Mouse (Mus musculus): ENCODE measurements around the gene Ets1. TPM values are rescaled to one million over a fixed set of nuclear protein-coding genes. Genes with fewer than 3 reads are reported as not detected.

The Ets1 gene
- polyA plus RNA-seq, 1 experiment from 2014 or later: 17.6 TPM

DNA sequence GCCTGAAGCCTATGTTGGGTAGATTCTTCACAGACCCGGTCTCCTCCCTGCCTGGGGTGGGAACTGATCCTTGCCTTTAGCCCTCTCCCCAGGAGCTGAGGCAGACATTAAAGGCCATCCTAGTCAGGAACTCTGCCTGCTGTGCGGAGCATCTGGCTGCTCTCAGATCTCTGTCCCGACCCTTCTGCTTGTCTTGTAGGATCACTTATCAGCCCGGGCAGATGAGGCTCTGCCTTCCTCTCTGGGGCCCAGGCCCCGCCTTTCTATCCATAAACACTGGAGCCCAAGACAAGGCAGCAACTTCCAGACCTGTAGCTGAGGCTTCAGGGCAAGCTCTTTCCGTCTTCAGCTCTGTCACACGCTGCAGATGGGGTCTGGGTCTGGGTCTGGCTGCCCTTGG is 28.8 kb upstream of the Ets1 start:
- Histone ChIP-seq H3K27ac (replicated peaks) (no peak overlapping the region), H3K9me3 (replicated peaks) (no peaks in the 10 kb centered on the region), H3K4me2 (no peak overlapping the region), H3K27me3 (replicated peaks) (peaks cover 6% of the 10 kb centered on the region; the same call in 1 of the 2 replicates), H3K9ac (replicated peaks) (no peak overlapping the region), H3K4me3 (replicated peaks) (no peak overlapping the region), H3K4me1 (no peaks in the 10 kb centered on the region), H3K36me3 (no peaks in the 10 kb centered on the region)
- whole genome bisulfite sequencing: 33% methylated on average over 7 of the region's 7 CpGs
- no peak for ATAC-seq (ENCODE audit: low FRiP score)

DNA sequence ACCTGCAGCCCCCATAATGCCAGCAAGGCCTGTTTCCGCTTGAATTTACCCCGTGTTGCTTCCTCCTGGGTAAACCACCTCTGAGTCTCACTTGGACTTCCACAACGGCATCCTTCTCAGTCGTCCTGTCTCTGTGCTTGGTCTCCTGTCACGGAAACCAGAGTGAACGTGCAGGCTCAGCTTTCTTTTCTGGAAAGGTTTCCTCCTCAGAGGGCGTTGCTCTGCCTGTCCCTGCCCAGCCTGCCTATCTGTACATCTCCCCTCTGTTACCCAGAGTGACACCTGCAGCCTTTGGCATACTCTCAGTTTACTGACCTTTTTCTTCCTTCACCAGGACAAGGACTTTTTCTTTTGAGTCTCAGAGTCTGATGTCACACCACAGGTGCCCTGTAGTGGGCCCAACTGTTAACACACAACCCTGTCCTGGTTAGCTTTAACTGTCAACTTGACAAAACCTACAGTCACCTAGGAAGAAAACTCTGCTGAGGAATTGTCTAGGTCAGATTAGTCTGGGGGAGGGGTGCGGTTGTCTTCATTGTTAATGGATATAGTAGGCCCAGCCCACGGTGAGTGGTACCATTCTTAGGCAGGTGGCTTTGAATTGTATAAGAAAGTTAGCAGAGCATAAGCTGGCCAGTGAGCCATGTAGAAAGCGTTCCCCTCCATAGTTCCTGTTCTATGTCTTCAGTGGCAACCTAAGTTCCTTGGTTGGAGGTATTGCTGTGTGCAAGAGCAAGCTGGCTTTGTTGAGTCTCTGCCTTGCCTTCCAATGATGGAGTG is 27.0 kb upstream of the Ets1 start:
- Histone ChIP-seq H3K4me1 (no peaks in the 10 kb centered on the region), H3K9me3 (replicated peaks) (no peaks in the 10 kb centered on the region), H3K4me2 (no peak overlapping the region), H3K27ac (replicated peaks) (no peak overlapping the region), H3K4me3 (replicated peaks) (no peak overlapping the region), H3K27me3 (replicated peaks) (peaks cover 6% of the 10 kb centered on the region; the same call in 1 of the 2 replicates), H3K9ac (replicated peaks) (no peak overlapping the region), H3K36me3 (no peaks in the 10 kb centered on the region)
- 93% methylated on average over 10 of the region's 10 CpGs for WGBS
- no peak for ATAC-seq (ENCODE audit: low FRiP score)

DNA sequence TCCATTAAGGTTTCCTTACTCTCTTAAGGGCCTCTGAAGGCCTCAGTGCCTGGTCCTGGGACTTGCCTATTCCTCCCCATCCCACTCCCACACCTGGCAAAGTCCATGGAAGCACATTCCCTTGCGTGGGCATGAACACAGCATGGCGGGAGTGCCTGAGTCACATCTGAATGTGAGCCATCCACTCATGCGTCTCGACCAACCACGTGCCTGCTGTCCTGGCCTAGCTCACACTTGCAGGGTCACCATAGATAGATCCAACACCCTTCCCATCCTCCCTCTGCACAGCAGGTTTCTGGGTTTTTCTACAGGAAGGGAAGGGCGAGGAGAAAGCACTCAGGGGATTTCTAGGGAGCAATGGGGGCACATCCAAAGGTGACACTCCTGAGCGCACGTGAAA is 25.8 kb upstream of the Ets1 start:
- peaks cover 6% of the 10 kb centered on the region; the same call in 1 of the 2 replicates for H3K27me3 ChIP-seq (replicated peaks)
- H3K4me1 ChIP-seq: no peaks in the 10 kb centered on the region
- no peak overlapping the region for H3K4me3 ChIP-seq (replicated peaks)
- H3K27ac ChIP-seq (replicated peaks): no peak overlapping the region
- WGBS: 89% methylated on average over 8 of the region's 8 CpGs
- no peak overlapping the region for H3K4me2 ChIP-seq
- H3K9ac ChIP-seq (replicated peaks): no peak overlapping the region
- H3K36me3 ChIP-seq: no peaks in the 10 kb centered on the region
- no peak for ATAC-seq (ENCODE audit: low FRiP score)
- no peaks in the 10 kb centered on the region for H3K9me3 ChIP-seq (replicated peaks)

DNA sequence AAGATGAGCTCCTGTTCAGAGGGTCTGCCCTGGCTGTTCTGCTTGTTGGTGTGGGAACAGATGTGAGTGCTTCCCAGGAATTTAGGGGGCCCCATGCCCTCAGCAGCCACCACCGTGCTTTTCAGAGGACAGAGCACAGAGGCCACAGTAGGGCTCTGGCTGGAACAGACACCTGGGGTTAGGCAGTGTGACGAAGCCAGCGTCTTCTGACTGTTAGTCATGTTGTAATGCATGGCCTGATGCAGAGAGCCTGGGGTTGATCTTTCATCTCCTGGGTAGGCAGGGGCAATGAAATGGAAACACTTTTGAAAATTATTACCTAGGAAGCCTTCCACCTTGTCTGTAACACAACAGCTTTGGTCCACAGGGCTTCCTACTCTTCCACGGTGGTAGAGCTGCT is 25.4 kb upstream of the Ets1 start:
- no peak overlapping the region for H3K4me2 ChIP-seq
- ATAC-seq (ENCODE audit: low FRiP score): no peak
- H3K9me3 ChIP-seq (replicated peaks): no peaks in the 10 kb centered on the region
- H3K9ac ChIP-seq (replicated peaks): no peak overlapping the region
- H3K4me1 ChIP-seq: no peaks in the 10 kb centered on the region
- WGBS: 74% methylated on average over 4 of the region's 4 CpGs
- H3K27ac ChIP-seq (replicated peaks): no peak overlapping the region
- H3K27me3 ChIP-seq (replicated peaks): peaks cover 6% of the 10 kb centered on the region; the same call in 1 of the 2 replicates
- H3K4me3 ChIP-seq (replicated peaks): no peak overlapping the region
- no peaks in the 10 kb centered on the region for H3K36me3 ChIP-seq

DNA sequence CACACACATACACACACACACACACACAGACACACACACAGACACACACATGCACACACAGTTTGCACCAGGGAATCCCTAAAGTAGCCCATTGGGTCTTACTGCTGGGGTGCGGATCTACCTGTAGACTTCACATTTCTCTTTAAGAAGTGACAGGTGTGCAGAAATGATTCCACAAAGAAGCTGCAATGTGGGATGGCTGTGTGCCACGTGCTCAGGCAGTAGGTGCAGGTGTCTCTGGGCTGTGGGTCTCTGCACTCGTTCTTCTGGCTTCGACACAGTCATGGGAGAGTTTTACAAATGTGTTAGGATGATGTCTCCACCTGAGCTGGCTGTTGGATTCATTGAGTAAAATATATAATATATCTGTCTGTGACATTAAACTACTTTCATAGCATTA is 24.7 kb upstream of the Ets1 start:
- Histone ChIP-seq H3K9me3 (replicated peaks) (no peaks in the 10 kb centered on the region), H3K27me3 (replicated peaks) (peaks cover 1% of the 10 kb centered on the region; the same call in 1 of the 2 replicates), H3K4me2 (no peak overlapping the region), H3K36me3 (no peaks in the 10 kb centered on the region), H3K9ac (replicated peaks) (no peak overlapping the region), H3K4me1 (no peaks in the 10 kb centered on the region), H3K27ac (replicated peaks) (no peak overlapping the region), H3K4me3 (replicated peaks) (no peak overlapping the region)
- 90% methylated on average over 4 of the region's 4 CpGs for WGBS
- no peak for ATAC-seq (ENCODE audit: low FRiP score)

DNA sequence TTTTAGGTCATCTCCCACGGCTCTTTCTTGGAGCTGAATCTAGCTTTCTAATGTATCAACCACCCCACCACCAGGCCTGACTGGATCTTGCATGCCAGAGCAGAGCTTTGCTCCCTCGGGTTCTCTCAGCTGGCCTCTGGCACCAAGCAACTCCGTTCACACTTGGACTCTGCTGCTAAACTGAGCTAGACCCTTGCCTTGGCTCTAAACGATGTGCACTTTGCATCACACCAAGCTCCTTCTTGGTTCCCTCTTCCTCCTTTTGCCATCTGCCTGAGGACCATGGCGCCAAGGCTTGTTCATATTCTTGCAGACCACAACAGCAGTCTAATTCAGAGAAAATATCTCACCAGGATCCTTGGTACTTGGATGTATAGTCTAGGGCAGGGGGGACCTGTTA is 23.6 kb upstream of the Ets1 start:
- ATAC-seq (ENCODE audit: low FRiP score): no peak
- Histone ChIP-seq H3K36me3 (no peaks in the 10 kb centered on the region), H3K4me2 (no peak overlapping the region), H3K4me3 (replicated peaks) (no peak overlapping the region), H3K4me1 (no peaks in the 10 kb centered on the region), H3K27me3 (replicated peaks) (no peaks in the 10 kb centered on the region; the same call in 1 of the 2 replicates), H3K9ac (replicated peaks) (no peak overlapping the region), H3K27ac (replicated peaks) (no peak overlapping the region), H3K9me3 (replicated peaks) (no peaks in the 10 kb centered on the region)
- WGBS: 88% methylated on average over 5 of the region's 5 CpGs

DNA sequence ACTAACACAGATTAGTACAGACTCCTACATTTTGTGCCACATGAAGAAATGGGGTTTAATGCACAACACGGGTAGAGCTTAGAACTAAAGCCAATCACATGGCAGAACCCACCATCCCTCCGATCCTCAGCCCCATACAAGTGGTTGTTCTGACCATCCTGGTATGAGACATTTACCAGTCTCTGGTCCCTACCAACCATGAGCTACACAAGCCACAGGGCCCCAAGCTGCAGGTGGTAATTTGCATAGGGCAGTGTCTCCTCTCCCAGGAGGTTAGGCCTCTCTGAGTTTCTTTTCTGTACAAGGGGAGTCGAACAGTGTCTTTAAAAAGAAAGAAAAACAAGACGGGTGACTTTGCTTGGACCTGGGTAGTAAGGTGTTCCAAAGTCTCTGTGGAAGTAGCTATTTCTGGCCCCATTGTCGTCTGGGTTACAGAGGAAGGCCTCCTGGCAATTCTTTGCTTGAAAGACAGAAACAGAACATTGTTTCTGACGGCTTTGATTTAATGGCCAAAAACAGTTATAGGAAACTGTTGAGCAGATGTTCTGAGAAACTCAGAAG is 23.1 kb upstream of the Ets1 start:
- Histone ChIP-seq H3K27ac (replicated peaks) (no peak overlapping the region), H3K4me2 (no peak overlapping the region), H3K9ac (replicated peaks) (no peak overlapping the region), H3K9me3 (replicated peaks) (no peaks in the 10 kb centered on the region), H3K4me3 (replicated peaks) (no peak overlapping the region), H3K4me1 (no peaks in the 10 kb centered on the region), H3K36me3 (no peaks in the 10 kb centered on the region), H3K27me3 (replicated peaks) (no peaks in the 10 kb centered on the region; the same call in 1 of the 2 replicates)
- 75% methylated on average over 6 of the region's 6 CpGs for WGBS
- no peak for ATAC-seq (ENCODE audit: low FRiP score)

DNA sequence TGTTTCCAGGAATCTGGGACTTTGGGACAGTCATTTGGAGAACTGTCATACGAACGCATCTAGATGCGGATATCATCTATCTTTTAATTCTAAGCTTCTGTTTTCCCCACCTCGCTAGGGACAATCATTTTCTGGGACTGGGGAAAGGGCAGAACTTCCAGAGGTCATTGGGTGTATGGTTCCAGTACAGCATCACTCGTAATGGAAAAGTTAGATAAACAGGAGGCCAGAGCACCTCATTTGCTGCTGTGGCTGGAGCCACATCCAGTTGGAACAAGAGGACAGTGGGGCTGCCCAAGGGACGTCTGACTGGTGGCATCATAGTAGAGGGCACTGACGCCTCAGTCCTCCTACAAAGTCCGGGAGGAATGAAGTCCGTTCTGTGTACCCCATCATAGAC is 21.8 kb upstream of the Ets1 start:
- no peak for ATAC-seq (ENCODE audit: low FRiP score)
- Histone ChIP-seq H3K9ac (replicated peaks) (no peak overlapping the region), H3K4me2 (no peak overlapping the region), H3K4me1 (no peaks in the 10 kb centered on the region), H3K36me3 (no peaks in the 10 kb centered on the region), H3K27me3 (replicated peaks) (no peaks in the 10 kb centered on the region), H3K27ac (replicated peaks) (no peak overlapping the region), H3K4me3 (replicated peaks) (no peak overlapping the region), H3K9me3 (replicated peaks) (no peaks in the 10 kb centered on the region)
- 90% methylated on average over 9 of the region's 9 CpGs for WGBS

DNA sequence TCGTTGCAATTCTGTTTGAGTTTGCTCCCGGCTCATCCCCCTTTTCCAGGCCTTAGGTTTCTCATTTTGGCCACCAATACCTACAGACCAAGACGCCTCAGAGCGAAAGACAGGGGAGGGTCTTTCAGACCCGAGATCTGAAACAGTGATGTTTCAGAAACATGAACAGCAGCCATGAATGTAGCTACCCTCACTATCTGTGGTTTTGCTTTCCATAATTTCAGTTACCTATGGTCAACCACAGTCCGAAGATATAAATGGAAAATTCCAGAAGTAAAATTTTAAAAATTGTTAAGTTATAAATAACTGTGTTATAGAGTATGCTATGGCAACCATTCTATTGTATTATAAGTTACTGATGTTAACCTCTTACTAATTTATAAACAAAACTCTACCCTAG is 20.6 kb upstream of the Ets1 start:
- H3K36me3 ChIP-seq: no peaks in the 10 kb centered on the region
- no peaks in the 10 kb centered on the region for H3K27me3 ChIP-seq (replicated peaks)
- no peak for ATAC-seq (ENCODE audit: low FRiP score)
- WGBS: 93% methylated on average over 6 of the region's 6 CpGs
- no peak overlapping the region for H3K9ac ChIP-seq (replicated peaks)
- H3K4me2 ChIP-seq: no peak overlapping the region
- H3K27ac ChIP-seq (replicated peaks): no peak overlapping the region
- H3K4me3 ChIP-seq (replicated peaks): no peak overlapping the region
- H3K4me1 ChIP-seq: no peaks in the 10 kb centered on the region
- no peaks in the 10 kb centered on the region for H3K9me3 ChIP-seq (replicated peaks)

DNA sequence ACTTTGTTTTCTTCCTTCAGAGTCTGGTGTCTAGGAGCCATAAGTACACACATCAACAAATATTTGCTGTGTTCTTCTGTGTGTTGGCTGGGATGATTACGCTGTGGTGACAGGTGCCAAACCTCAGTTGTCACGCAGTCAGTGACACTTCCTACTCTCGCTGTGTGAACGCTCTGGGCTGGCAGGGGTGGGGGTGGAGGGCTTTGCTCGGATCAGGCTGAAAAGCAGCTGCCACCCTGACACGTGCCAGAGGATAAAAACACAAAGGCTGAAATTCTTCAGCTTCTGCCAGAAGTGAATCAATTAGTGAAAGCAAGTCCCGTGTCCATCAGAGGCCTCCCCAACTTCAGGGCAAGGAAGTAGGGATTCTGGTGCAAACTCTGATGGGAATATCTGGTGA is 20.0 kb upstream of the Ets1 start:
- no peak overlapping the region for H3K4me2 ChIP-seq

DNA sequence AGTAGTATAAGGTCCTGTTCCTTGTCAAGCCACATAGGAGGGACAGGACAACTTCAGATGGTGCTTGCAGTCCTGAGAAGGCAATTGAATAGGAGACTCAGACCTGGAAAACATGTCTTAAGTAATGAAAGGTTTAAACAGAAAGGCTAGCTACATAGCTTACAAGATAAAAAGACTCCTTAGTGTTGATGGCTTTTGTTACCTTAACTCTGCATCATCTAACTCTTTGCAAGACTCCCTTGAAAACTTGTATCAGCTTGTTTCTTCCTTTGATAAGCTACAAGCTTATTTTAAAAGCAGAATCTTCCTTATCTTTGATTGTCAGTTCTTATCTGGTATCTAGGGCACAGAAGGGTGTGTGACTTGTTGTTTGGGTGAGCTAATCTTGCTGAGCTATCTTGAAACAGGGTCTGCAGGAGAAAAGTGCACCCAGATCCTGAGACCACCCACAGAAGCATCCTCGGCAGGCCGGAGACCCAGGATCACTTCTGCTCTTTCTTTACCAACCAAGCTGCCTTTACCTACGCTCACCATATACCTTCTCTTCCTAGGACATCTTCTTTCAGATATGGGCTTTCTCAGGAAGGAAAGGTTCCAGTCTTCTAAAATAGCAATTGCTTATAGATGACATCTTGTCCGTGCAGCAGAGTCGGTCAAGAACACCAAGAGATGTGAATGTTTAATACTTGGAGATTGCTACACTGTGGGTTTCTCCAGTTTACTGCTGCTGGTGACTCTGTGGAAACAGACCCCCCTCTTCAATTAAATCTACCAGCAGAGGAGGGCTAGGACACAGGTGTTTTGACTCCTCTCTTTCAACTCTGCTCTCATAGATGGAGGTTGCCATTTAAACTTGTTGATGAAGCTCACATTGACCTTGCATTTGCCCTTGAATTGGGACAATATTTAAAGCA is 19.2 kb upstream of the Ets1 start:
- no peaks in the 10 kb centered on the region for H3K36me3 ChIP-seq
- no peak overlapping the region for H3K27ac ChIP-seq (replicated peaks)
- H3K9me3 ChIP-seq (replicated peaks): no peaks in the 10 kb centered on the region
- no peak overlapping the region for H3K9ac ChIP-seq (replicated peaks)
- ATAC-seq (ENCODE audit: low FRiP score): no peak
- 96% methylated on average over 5 of the region's 5 CpGs for WGBS
- no peaks in the 10 kb centered on the region for H3K4me1 ChIP-seq
- H3K4me2 ChIP-seq: no peak overlapping the region
- H3K4me3 ChIP-seq (replicated peaks): no peak overlapping the region
- H3K27me3 ChIP-seq (replicated peaks): no peaks in the 10 kb centered on the region

More for the DNA sequence above, 20.0 kb upstream of the Ets1 start:
- Histone ChIP-seq H3K9me3 (replicated peaks) (no peaks in the 10 kb centered on the region), H3K9ac (replicated peaks) (no peak overlapping the region), H3K27me3 (replicated peaks) (no peaks in the 10 kb centered on the region), H3K4me3 (replicated peaks) (no peak overlapping the region), H3K4me1 (no peaks in the 10 kb centered on the region), H3K27ac (replicated peaks) (no peak overlapping the region), H3K36me3 (no peaks in the 10 kb centered on the region)
- ATAC-seq (ENCODE audit: low FRiP score): no peak
- WGBS: 31% methylated on average over 7 of the region's 7 CpGs

DNA sequence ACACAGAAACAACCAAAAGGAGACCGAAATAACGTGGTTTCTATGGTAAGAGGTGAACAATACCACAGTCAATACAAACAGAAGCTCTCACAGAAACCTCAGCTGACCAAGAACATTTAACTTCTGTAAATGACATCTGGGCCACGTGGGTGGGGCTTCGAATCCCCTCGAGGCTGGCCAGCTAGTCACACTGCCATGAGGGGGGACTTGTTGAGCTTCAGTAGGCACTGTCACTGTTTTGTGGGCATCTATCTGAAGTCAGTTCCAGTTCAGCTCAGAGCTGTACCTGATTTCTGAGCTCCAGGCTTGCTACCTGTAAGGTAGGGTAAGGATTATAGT is 18.6 kb upstream of the Ets1 start:
- Histone ChIP-seq H3K9ac (replicated peaks) (no peak overlapping the region), H3K36me3 (no peaks in the 10 kb centered on the region), H3K27ac (replicated peaks) (no peak overlapping the region), H3K4me2 (no peak overlapping the region), H3K9me3 (replicated peaks) (no peaks in the 10 kb centered on the region), H3K27me3 (replicated peaks) (no peaks in the 10 kb centered on the region), H3K4me1 (no peaks in the 10 kb centered on the region), H3K4me3 (replicated peaks) (no peak overlapping the region)
- 77% methylated on average over 5 of the region's 5 CpGs for WGBS
- no peak for ATAC-seq (ENCODE audit: low FRiP score)
